Mouse (Mus musculus): Measurements from ENCODE around the gene Zfp106.

DNA sequence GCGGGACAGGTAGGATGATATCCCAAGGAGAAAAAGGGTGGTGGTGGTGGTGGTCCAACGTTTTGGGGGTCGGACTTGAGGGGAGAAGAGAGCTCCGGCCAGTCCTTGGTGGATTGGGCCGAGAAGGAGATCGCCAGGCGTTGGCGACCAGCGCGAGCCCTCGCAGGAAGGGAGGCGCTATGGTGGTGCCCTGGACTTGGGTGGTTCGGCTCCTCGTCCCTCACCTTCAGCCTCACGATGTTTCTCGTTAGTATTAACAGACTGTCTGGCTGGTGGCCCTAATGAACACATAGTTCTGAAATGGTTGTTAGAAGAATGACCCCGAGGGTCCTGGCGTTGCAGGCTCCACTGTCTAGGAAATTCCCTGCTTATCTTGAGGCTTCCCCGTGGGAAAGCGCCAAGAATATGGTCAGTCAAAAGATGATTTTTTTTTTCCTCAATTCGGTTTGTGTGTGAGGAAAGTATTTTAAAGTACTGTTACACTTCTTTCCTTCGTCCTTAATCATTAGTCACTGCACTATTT lies 4.2 kb upstream of the Zfp106 start:
- TF ChIP-seq CTCF (IDR thresholded peaks at IDR 0.05; ENCODE audit: low read depth, low read length): no peak
- TF ChIP-seq POLR2A (IDR thresholded peaks at IDR 0.05; ENCODE audit: insufficient read depth, low read length): no peak
- TF ChIP-seq EP300 (IDR thresholded peaks at IDR 0.05; ENCODE audit: insufficient read depth, low read depth, low read length): no peak
